Mouse (Mus musculus) megakaryocyte progenitor cell, adult 5-6 weeks (primary cell): ENCODE results near the gene Mrpl39. TPM values are rescaled to one million over a fixed set of nuclear protein-coding genes. Genes with fewer than 3 reads are reported as not detected.

ENCODE experiments used
- ATAC-seq: replicated peaks from 2 replicates; pipeline ENCODE4 v1.8.0; 2016; ENCODE audit warnings: mild to moderate bottlenecking, moderate TSS enrichment, inconsistent platforms; ENCODE audit not compliant: poor library complexity
- total RNA-seq, 2 experiments: library from RNA; stranded (forward) in 1 of 2; stranded (reverse) in 1 of 2; fragments of 157-497, 149-512 nt in 1 of 2; fragments of 200-1000 nt in 1 of 2; gene quantifications; 2 replicates each; pipeline versions ENCODE4 v1.2.3 to v1.2.4; 2015 to 2017

Gene Mrpl39
- total RNA-seq (2015) (44.2 and 44.9 TPM in 2 replicates), total RNA-seq (2017) (59.1 and 64.1 TPM in 2 replicates)

DNA sequence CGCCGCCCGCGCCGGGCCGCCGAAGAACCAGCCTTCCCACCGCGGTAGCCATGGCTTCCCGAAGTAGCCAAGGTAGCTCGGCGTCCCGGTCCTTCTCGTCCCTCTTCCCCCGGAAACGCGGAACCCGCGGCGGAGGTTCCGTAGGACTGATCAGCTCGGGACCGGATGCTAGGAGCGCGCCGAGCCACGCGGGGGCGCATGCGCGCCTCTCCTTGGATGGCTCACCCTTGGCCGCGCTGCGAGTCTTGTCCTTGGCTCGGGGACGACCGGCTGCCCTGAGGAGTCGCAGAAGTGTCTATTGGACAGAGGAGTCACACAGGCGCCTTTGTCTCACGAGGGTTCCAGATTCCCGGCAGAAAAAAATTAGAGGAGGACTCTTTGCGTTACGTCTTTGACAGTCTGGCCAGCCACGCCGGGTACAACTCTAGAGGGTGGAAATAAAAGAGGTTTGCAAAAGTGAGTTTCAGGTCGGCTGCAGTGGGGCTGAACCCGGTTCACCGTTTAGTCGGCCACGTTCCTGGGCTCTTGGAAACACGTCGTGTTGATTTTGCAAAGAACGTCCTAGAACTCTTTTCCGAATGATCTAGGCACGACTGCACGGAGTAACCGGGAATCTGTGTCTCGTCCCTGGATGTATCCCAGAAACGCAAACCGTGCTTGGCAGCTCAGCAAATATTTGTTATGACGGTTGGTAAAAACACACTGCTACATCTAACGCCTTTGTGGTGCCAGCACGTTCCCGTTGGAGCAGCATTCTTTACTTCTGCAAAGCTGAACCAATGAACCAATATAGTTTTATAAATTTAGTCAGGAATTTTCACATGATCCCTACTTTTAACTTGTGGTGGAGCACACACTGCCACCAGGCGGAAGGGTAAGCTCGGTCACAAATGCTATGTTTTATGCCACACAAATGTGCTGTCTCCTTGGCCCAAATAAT, at the start of gene Mrpl39:
Mrpl39 (minus strand) TSS at position 577 of the 940 bp plus-strand sequence.
- ATAC-seq = peak; percentile 92

DNA sequence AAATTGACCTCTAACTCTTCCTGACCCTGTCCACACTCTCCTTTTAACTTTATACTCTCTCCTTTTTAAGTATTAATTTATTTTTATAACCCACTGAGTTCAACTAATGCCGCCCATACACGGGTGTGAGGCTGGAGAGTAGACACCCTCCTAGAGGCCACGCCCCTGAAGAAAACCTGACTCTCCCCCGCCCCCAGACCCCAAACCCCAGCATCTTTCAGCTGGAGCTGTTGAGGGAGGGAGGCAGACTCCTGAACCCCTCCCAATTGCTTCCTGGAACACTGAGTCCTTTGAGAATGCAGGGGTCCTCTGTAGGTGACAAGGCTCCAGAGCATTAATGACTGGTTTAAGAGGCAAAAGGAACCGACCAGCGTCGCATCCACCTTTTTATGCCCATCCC, 49.4 kb upstream of the Mrpl39 start:
- ATAC-seq = no peak

DNA sequence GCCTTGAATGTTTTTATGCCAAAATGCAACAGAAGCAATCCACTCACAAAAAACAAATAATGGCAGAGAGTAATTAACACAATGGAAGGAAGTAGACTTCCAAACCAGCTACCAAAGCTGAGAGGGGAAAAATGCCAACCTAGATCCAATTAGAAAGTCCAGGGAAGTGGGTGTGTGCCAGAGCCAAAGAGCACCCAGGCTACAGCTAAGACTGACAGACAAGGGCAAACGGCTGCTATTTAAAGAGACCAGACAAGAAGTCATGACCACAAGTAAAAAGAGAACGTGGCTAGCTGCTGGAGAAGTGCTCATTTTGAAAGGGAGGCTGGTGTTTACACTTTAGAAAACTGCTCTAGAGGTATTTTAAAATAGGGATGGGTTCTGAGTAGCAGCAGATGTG, 47.7 kb upstream of the Mrpl39 start:
- ATAC-seq = peak; percentile 48

DNA sequence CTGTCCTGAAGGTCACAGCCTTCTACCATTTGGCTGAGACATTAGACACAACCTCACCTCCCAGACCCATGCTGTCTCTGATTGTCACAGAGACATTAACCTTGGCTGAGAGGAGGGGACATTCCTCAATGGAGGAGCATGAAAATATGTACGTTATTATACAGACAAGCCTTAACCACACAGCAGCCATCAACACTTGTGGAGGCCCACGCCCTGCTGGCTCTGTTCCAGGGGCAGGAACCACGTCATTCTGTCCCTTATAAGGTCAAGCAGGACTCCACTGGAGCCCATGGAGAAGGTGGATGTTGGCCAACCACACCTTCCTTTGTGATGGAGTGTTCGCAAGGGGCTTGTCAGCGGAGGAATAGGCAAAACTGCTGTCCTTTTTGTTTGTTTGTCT, 44.2 kb upstream of the Mrpl39 start:
- no peak for ATAC-seq

DNA sequence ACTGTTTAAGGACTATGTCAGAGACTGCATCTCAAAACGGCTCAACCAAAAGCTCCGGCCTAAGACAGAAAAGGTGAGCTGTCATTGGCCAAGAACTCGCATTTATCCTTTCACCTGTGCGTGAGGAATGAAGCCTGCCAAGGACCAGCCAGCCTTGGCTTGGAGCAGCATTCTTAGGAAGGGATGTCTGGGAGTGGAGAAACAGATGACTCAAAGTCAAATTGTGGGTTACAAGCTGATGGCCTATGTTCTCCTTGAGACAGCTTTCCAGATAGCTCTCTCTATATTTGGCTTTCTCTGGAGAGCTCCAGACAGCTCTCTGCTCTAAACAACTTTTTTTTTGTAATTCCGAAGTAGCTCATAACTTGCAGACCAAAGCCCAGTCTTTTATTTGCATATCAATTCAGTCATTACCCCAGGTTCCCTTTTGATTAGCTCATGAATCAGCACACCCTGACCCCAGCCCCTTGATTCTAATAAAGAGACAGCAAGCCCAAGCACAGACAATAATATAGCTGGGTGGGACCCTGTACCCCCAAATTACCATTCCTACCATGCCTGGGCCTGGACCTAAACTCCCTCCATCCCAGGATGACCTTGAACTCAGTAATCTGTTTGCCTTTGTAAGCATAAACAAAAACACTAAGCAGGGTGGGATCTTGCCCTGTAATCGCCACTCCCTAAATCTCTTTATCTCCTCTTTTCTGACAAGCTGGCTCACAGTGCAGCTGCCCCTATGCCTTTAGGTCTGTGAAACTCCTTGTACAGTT, 43.5 kb upstream of the Mrpl39 start:
- no peak for ATAC-seq

DNA sequence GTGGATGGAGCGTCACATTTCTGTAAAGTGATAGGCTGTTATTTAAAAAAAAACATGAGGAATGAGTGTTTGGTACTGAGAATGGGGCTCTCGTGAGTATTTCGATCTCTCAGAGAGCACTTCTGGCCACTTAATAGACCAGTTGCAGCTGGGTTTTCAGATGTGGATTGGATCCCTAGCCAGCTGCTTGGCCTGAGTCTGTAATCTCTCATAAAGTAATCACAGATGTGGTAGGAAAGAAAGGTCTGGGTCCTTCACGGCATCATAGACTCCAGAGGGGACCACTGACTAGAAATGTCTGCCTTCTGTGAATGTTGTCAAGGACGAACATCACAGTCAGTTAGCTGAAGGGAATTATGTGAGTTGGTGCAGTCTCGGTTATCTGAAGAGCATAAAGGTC, 42.9 kb upstream of the Mrpl39 start:
- no peak for ATAC-seq

DNA sequence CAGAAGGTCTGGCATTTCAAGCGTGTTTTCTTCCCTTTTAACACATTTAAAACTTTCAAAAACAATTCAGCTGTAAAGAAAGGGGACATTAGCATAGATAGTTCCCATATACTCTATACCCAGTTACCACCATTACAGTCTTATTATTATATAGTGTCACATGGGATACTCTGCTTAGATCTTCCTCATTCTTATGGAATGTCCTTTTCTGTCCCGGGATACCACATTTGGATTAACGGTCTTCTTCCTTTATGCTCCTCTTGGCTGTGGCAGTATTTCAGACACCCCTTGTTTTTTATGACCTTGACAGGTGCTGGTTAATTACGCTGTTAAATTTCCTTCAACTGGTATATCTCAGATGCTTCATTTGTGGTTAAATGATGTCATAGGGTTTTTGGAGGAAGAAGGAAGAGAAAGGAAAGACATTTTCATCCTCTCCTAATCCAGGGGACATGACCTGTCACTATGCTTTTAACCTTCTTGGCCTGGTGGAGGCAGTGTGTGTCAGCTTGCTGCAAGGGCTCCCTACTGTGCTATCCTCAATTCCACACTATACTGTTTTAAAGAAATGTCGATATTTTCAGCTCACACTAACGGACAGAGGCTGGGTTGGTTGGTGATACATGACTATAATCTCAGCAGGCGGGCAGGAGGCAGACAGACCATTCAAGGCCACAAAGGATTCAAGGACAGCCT, 40.7 kb upstream of the Mrpl39 start:
- peak; percentile 41 for ATAC-seq

DNA sequence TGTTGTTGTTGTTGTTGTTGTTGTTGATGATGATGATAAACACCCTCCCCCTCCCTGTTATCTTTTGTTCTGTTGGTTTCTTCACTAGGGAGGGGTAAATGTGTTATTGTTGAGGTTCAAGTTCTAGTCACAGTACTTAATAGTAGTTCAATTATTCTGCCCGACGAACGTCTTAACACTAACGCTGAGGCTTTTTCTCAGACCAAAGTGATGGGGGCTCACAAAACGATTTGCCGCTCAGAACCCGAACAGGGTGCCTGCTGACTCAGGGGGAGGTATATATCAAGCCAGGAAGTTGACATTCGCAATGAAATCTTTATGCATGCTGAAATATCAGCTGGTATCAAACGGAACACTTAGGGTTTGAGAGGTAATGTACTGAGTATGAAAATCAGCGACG, 39.8 kb upstream of the Mrpl39 start:
- no peak for ATAC-seq

DNA sequence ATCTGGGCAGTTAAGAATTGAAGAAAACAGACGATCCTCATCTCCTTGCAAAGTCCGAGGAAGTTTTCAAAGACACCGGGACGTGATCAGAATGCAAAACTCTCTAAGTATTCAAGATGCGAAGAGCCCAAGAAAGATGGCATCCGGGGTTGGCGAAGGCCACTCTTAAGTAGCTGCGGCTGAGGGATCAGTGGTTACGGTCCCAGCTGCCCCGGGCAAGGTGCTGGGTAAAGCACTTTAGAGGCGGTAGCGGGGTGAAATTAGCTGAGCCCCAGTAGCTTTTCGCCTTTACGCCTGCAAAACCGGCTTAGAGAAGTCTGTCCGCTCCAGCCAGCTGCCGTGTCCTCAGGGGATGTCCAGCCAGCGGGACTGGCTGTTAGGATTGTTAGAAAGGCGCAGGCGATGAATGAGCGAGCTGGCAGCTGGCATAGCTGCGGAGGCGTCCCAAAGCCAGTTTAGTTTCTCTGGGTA, 39.3 kb upstream of the Mrpl39 start:
- ATAC-seq = peak; percentile 45

DNA sequence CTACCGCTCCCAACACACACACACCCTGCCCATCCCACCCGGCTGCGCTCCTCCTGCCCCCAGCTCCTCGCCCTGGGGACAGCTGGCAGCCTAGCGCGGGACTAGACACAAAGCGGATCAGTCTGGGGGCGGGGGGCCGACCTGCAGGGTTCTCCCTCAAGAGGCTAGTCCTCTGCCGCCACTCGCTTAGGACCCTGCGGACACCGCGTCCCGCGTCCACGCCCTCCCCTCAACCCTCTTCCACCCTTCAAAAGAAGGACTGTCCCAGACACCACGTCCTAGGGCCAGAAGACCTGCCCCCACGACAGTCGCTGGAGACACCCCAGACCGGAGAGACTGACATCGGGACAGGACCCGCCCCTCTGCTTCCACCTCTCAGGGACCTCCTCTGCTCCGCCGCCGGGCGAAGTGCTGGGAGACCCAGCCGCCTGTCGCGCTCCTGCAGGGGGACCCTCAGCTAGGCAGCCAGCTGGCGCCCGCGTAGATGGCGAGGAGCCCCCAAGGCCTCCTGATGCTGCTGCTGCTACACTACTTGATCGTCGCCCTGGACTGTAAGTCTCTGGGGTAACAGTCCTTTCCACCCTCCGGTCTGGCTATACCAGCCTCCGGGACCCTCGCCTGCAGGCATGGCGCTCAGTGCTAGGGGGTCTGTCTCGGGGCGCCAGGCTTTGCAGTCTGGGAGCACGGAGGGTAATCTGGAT, 38.6 kb upstream of the Mrpl39 start, which contains the start of gene Jam2:
Jam2 (plus strand) TSS at position 121 of the 701 bp plus-strand sequence.
- ATAC-seq = peak; percentile 67

DNA sequence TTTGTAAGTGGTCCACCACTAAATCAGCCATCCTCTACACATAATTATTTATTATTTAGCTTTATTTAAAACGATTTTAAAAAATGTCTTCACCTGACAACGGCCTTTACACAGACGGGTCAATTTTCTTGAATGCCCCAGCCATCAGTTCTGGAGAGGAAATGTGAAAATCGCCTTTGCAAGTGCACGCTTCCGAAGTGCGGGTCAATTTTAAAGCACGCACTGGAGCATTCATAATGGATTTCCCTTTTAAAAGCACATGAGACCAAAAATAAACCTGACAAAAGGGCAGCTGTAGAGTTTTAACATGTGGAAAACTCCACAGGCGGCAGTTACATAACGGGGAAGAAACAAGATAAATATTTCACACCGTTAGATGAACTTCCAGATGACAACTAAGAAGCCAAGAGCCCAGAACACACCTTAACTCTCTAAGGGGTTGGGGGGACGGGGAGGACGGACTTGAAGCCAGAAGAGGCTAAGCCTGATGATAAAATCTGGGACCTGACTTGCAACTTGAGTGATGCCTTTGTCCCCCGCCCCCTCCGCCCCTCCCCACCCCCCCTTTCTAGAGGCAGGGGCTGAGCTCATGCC, 37.8 kb upstream of the Mrpl39 start:
- no peak for ATAC-seq

DNA sequence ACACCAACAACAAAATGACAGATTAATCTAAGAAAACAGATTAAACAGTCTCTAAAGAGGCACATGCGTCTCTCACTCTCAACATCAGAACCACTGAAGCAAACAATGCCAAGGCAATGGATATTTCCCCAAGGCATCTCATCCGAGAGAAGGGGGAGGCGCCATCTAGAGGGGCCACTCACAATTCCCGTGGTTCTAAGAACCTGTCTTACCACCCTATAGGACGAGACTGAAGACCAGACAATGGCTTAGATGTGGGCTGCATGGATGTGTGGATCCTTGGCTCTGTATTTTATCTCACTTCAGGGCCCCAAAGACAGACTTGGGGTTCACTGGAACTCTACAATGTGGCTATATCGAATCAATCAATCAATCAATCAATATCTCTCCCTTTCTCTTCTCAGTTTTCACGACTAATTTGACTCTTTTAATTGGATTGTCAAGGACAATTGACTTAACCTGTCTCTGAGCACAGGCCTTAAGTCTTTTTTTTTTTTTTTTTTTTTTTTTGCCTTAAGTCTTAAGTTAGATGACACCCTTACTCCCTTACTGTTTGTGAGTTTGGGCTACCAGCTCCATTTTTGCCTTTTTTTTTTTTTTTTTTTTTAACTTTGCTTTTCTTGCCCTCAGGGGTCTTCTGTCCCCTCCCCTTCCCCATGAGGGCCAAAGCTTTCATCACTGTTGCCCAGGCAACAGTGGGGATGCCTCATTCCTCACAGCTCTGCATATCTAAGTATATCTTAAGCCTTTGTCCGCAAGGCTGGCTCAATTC, 37.1 kb upstream of the Mrpl39 start:
- ATAC-seq = no peak

DNA sequence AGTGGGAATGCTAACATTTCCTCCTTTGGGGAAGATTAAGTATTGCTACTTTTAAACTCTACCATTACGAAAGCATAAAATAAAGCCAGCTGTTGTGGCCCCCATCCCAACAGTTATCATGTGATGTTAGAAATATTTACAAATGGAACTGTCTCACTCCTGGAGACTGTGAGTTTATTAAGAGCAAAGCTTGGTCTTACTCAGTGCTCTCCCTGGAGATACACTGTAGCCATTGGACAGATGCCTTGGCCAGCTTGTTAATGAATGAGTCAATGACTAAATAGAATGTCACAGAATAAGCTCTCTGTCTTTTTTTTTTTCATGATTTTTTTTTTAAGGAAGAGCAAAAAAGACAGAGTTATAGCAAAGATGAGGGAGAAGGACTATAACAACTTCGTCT, 35.9 kb upstream of the Mrpl39 start:
- no peak for ATAC-seq

DNA sequence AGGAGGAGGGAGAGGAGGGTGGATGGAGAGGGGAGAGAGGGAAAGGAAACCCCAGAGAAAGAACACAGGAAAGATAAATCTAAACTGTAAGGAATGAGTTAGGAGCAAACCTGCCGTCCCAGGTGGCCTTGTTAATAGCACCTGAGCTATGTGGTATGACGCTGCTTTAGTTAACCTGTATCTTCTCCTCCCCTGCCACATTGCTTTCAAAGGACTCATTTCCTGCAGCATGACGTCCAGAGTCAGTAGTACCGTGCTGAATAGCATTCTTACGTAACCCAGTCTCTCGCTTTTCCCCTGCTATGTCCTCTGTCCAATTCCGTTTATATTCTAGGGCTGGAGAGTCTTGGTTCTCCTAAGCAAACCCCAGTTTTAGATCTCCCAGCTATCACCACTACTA, 35.3 kb upstream of the Mrpl39 start:
- no peak for ATAC-seq

DNA sequence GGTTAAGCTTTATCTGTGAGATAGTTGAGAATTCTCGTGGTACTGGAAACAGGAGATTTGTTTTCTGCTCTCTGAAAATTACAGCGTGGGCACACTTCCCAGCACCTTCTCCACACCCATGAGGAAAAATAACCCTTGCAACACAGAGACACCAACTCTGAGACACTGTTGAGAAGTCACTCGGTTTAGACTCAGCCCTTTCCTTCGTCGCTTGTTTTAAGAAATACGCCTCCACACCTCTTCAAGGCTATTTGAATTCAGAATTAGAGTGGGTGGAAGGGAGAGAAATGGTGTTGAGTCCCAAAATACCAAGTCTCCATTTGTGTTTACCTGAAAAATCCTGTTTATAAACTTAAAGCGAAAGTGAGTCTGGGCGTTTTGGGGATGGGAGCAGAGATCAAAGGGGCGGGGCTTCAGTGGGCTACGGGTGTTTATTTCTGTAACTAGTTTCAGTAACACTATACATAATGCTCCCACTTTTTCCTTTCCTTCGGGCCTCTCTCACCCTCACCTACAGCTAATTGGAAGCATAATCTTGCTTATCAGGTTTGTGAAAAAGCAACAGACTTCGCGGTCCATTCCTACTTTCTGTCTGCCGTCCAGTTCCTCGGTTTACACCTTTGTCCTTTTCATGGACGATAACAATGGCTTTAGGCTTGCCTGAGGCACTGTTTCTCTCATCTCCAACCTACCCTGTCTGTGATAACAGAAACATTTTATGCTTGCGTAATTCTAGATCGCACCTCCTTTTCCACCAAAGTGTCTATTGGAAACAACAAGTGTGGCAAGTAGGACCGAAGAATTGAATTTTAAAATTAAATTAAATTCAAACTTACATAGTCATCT, 34.3 kb upstream of the Mrpl39 start:
- no peak for ATAC-seq

DNA sequence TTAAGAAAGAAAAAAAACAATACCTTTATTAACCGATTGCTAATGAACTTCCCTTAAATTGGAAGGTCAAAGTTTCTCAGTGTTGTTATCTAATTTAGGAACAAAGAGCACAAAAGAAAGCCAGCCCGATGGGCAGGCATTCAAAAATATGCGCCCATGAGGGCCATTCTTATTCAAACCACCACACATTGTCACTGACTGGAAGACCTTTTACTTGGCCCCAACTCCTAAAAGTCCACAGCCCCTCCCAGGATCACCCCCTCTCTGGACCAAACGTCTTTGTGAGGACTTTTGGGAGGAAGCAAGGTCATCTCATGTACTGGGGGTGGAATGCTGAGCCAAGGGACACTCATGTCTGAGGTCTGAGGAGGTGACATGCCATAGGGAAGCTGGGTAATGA, 33.6 kb upstream of the Mrpl39 start:
- ATAC-seq = no peak

DNA sequence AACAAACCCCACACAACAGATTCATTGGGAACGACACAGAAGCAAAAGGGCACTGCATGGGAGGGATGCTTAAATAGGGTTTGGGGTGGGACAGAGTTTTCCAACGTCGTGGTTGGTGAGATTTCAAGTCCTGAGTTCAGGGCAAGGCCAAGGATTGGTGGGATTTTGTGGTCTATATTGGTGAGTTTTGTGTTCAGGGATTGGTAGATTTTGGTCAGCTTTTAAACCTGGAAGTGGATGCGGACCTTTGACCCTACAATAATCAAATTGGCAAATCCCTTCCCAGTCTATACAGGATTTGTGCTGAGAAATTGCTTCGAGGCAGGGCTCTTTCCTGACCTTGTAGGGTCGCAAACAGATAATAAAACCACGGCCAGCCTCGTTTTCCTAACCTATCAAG, 32.4 kb upstream of the Mrpl39 start:
- no peak for ATAC-seq

DNA sequence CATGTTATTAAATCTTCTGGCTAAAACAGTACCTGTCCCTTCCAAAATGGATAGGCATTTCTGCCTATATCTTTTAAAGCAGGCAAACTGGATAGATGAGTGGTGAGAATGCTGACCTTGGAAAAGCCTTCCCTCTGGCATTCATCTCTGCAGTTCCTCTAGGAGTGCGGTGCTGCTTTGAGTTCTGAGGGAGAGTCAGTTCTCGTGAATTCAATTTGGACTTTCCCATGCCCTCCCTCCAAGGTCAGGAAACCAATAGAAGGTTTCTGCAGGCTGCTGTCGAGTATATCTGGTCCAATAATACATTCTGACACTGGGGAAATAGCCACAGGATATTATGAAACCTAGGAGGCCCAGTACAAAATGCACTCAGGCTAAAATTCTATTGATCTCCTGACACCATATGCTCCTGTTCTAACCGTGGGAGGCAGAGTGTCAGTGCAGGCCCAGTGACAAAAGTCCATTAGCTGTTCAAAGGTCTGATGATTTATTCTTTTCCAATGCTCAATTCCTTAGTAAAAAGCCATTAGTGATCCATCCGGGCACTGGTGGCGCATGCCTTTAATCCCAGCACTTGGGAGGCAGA, 10.3 kb upstream of the Mrpl39 start:
- ATAC-seq = no peak
